Mouse (Mus musculus): ENCODE measurements at regions not wholly inside any gene's neighbourhood (a gene's known extent, or its start where the extent isn't known, plus 50 kb on each side); places are given as distances from the start of the nearest gene placed in this dataset.
A peak's percentile ranks its signal among the peaks of the same experiment; 100 is the strongest.

DNA sequence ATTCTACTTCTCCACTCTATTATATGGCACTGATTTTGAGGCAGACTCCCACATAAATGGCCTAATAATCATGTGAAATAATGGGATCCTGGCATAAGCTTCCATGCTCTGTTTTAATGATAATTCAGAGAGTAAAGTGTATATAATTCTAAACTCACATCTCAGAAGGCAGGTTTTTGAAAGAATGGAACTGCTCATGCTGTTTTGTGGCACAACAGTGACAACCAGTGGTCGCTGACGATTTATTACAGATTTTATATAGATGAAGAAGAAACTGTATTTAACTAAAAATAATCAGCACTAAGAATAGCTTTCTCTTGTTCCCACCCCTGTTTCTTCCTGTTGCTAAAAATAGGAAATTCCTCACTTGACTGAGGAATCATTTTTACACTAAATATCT, 554.5 kb downstream of the Gbe1 start:
- WGBS, result 52% methylated on average over 2 of the region's 2 CpGs
- no peaks in the 10 kb centered on the region for H3K4me1 ChIP-seq (ENCODE audit: insufficient read depth)
- peak; percentile 33; the same call in 1 of the 2 replicates for TF ChIP-seq CTCF (IDR thresholded peaks at IDR 0.05; ENCODE audit: low read depth)
- no peak overlapping the region for H3K4me3 ChIP-seq (ENCODE audit: low read depth, low read length)
- H3K27ac ChIP-seq (ENCODE audit: low read depth), result no peak overlapping the region
- no peaks in the 10 kb centered on the region for H3K9me3 ChIP-seq (ENCODE audit: low read depth, low read length)
- H3K4me2 ChIP-seq, result no peak overlapping the region
- DNase-seq (peak; percentile 44), ATAC-seq (ENCODE audit: insufficient read depth) (no peak)
- no peaks in the 10 kb centered on the region for H3K27me3 ChIP-seq (ENCODE audit: insufficient read depth, low read length)
- H3K9ac ChIP-seq, result no peak overlapping the region
- H3K36me3 ChIP-seq (ENCODE audit: insufficient read depth), result no peaks in the 10 kb centered on the region

DNA sequence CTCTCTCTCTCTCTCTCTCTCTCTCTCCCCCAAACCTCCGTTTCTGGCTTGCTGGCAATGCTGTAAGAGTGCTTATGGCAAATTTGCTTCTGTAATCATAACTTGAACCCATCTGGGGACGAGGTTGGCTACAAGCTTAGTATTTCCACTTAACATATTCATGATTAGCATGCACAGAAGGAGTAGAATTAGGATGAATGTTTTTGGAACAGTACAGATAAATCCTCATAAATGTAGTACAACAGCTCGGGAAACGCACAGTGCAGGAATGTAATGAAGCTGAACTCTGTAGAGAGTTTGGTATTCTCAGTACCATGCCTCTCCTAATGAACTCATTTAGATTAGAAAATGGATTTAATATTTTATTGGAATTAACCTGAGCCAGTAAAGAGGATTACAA, 555.5 kb downstream of the Gbe1 start:
- no peaks in the 10 kb centered on the region for H3K4me1 ChIP-seq (ENCODE audit: insufficient read depth)
- no peak for ATAC-seq (ENCODE audit: insufficient read depth)
- H3K9ac ChIP-seq, result no peak overlapping the region
- no peak for DNase-seq
- no peaks in the 10 kb centered on the region for H3K9me3 ChIP-seq (ENCODE audit: low read depth, low read length)
- TF ChIP-seq CTCF (IDR thresholded peaks at IDR 0.05; ENCODE audit: low read depth), result no peak
- no peaks in the 10 kb centered on the region for H3K27me3 ChIP-seq (ENCODE audit: insufficient read depth, low read length)
- H3K4me3 ChIP-seq (ENCODE audit: low read depth, low read length), result no peak overlapping the region
- 49% methylated on average over 4 of the region's 4 CpGs for WGBS
- H3K4me2 ChIP-seq, result no peak overlapping the region
- H3K27ac ChIP-seq (ENCODE audit: low read depth), result no peak overlapping the region
- H3K36me3 ChIP-seq (ENCODE audit: insufficient read depth), result no peaks in the 10 kb centered on the region

DNA sequence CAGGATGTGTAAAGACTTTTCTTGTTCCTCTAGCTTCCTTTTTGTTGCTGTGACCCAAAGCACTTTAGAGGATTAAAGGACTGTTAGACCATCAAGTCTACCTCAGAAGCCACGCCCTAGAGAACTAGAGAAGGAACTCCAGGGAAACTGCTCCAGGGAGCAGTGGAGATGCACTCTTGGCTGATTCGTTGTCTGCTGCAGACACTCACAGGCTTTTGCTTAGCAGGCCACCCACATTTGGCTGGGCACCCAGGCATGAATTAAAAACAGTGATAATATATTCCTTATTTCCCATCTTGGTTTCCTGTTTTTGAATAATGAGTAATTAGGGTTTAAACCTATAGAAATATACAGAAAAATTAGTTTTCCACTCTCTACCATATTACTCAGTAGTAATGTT, 560.3 kb downstream of the Gbe1 start:
- no peak for TF ChIP-seq CTCF (IDR thresholded peaks at IDR 0.05; ENCODE audit: low read depth)
- no peak for DNase-seq
- Histone ChIP-seq H3K4me1 (ENCODE audit: insufficient read depth) (no peaks in the 10 kb centered on the region), H3K4me2 (no peak overlapping the region), H3K4me3 (ENCODE audit: low read depth, low read length) (no peak overlapping the region), H3K9ac (no peak overlapping the region), H3K36me3 (ENCODE audit: insufficient read depth) (no peaks in the 10 kb centered on the region), H3K27ac (ENCODE audit: low read depth) (no peak overlapping the region), H3K27me3 (ENCODE audit: insufficient read depth, low read length) (no peaks in the 10 kb centered on the region), H3K9me3 (ENCODE audit: low read depth, low read length) (no peaks in the 10 kb centered on the region)
- no peak for ATAC-seq (ENCODE audit: insufficient read depth)
- 42% methylated on average over 2 of the region's 2 CpGs for WGBS

DNA sequence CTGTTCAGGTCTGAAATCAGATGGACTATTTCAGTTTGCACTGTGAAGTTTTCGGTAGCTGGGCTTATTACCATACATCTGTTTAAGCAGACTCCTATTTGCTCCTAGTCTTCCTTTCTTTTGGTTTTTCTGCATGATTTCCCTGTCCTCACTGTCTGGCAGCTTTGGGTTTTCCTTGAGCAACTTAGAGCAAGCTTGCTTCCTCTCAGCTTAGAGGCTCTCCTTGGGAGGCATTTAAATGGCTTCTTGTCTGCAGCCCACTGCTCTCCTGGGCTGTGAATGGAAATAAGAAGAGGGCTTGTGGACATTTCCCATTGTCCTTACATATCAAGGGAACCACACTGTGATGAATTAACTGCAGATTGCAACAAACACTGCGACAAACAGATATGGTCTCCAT, 566.9 kb downstream of the Gbe1 start:
- H3K27me3 ChIP-seq (ENCODE audit: insufficient read depth, low read length), result no peaks in the 10 kb centered on the region
- H3K4me1 ChIP-seq (ENCODE audit: insufficient read depth), result no peaks in the 10 kb centered on the region
- H3K27ac ChIP-seq (ENCODE audit: low read depth), result no peak overlapping the region
- no peak for TF ChIP-seq CTCF (IDR thresholded peaks at IDR 0.05; ENCODE audit: low read depth)
- H3K4me3 ChIP-seq (ENCODE audit: low read depth, low read length), result no peak overlapping the region
- no peak overlapping the region for H3K9ac ChIP-seq
- no peak for ATAC-seq (ENCODE audit: insufficient read depth)
- 49% methylated on average over 2 of the region's 2 CpGs for WGBS
- no peaks in the 10 kb centered on the region for H3K9me3 ChIP-seq (ENCODE audit: low read depth, low read length)
- H3K36me3 ChIP-seq (ENCODE audit: insufficient read depth), result no peaks in the 10 kb centered on the region
- DNase-seq, result no peak
- H3K4me2 ChIP-seq, result no peak overlapping the region

DNA sequence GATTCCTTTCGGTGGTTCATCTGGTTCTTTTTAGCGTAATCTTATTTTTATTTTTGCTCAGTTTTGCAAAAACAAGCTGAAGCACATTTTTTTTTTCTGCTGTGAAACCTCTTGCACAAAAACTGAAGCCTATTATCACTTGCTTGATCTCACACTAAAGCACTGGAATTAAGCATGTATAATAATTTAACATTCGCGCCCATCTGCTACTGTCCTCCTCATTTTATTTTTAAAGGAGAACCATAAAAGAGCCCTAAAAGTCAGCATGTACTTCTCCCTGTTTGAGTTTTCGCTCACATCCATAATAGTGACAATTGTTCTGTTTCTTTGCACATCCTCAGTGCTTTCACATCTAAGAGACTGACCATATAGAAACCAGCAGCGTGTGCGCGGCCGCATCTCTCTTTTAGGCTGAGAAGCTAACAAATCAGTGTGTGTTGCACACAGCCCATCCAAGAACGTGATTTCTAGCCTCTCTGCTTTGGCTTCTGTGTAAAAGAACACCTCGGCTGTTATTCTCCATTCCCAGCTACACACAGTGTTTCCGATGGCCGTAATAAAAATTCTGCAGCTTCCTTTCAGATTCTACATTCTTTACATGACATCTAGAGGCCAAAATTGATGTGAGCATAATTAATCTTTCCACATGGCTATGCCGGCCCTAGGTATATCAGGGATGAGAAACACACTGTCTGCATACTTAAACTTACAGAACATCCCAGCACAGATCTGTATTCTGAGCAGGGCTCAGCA, 567.5 kb downstream of the Gbe1 start:
- no peaks in the 10 kb centered on the region for H3K27me3 ChIP-seq (ENCODE audit: insufficient read depth, low read length)
- no peak overlapping the region for H3K4me2 ChIP-seq
- no peaks in the 10 kb centered on the region for H3K9me3 ChIP-seq (ENCODE audit: low read depth, low read length)
- 70% methylated on average over 14 of the region's 14 CpGs for WGBS
- ATAC-seq (ENCODE audit: insufficient read depth) (no peak), DNase-seq (peak; percentile 1)
- TF ChIP-seq CTCF (IDR thresholded peaks at IDR 0.05; ENCODE audit: low read depth), result no peak
- H3K9ac ChIP-seq, result no peak overlapping the region
- H3K36me3 ChIP-seq (ENCODE audit: insufficient read depth), result no peaks in the 10 kb centered on the region
- H3K4me1 ChIP-seq (ENCODE audit: insufficient read depth), result no peaks in the 10 kb centered on the region
- H3K4me3 ChIP-seq (ENCODE audit: low read depth, low read length), result no peak overlapping the region
- no peak overlapping the region for H3K27ac ChIP-seq (ENCODE audit: low read depth)

DNA sequence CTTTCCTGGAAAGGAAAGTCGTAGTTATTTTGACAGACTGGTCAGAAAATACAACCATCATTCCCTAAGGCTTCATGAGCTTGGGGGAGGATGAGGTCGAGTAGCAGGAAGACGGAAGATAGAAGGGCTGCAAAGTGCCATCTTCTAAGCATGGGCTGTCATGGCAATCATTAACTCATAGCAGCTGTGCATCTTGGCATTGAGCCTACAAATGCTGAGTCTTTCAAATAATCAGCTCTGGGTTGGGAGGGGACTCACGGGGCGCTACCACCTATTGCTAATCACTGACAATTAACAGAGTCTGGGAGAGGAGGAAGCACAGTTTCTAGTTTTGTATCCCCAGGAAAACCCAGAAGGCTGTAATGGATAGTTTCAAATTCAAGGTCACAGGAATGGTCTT, 586.3 kb downstream of the Gbe1 start:
- no peak for TF ChIP-seq CTCF (IDR thresholded peaks at IDR 0.05; ENCODE audit: low read depth)
- Histone ChIP-seq H3K27ac (ENCODE audit: low read depth) (no peak overlapping the region), H3K9me3 (ENCODE audit: low read depth, low read length) (no peaks in the 10 kb centered on the region), H3K4me3 (ENCODE audit: low read depth, low read length) (no peak overlapping the region), H3K27me3 (ENCODE audit: insufficient read depth, low read length) (no peaks in the 10 kb centered on the region), H3K4me1 (ENCODE audit: insufficient read depth) (no peaks in the 10 kb centered on the region), H3K9ac (no peak overlapping the region), H3K36me3 (ENCODE audit: insufficient read depth) (no peaks in the 10 kb centered on the region), H3K4me2 (no peak overlapping the region)
- WGBS, result 68% methylated on average over 5 of the region's 5 CpGs
- ATAC-seq (ENCODE audit: insufficient read depth), result no peak
- DNase-seq, result peak; percentile 1

DNA sequence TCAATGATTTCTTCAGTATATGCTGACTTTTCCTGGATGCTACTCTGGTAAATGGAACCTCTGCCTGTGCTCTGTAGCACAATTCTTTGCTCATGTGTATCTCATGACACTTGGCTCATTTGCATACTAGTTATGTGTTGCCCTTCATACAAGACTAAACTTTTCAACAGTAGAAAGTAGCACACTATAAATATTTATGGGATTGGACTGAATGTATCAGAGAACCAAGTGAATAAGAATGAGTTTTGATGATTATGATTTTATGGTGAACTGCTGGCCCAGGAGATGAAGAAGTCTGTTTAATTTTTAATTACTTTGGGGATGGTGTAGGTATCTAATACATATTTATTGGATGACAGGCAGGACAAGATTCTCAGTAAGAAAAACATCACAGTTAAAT, 606.3 kb downstream of the Gbe1 start:
- TF ChIP-seq CTCF (IDR thresholded peaks at IDR 0.05; ENCODE audit: low read depth), result no peak
- H3K9ac ChIP-seq, result no peak overlapping the region

More for the DNA sequence above, 606.3 kb downstream of the Gbe1 start:
- no peaks in the 10 kb centered on the region for H3K4me1 ChIP-seq (ENCODE audit: insufficient read depth)
- no peak overlapping the region for H3K4me2 ChIP-seq
- H3K36me3 ChIP-seq (ENCODE audit: insufficient read depth), result no peaks in the 10 kb centered on the region
- H3K27me3 ChIP-seq (ENCODE audit: insufficient read depth, low read length), result no peaks in the 10 kb centered on the region
- H3K27ac ChIP-seq (ENCODE audit: low read depth), result no peak overlapping the region
- DNase-seq (no peak), ATAC-seq (ENCODE audit: insufficient read depth) (no peak)
- H3K4me3 ChIP-seq (ENCODE audit: low read depth, low read length), result no peak overlapping the region
- H3K9me3 ChIP-seq (ENCODE audit: low read depth, low read length), result no peaks in the 10 kb centered on the region
